Mouse (Mus musculus) forebrain, embryonic 13.5 days (tissue): ENCODE data around the gene Aoah. TPM values are rescaled to one million over a fixed set of nuclear protein-coding genes. Genes with fewer than 3 reads are reported as not detected.

Experiments
- ATAC-seq: fragments of 200-750 bp; cut with Nextera tagmentation; 2 replicates; pipeline ENCODE4 v1.8.0; 2017
- H3K27ac ChIP-seq: fragments of 300-500 bp; sonication (generic); 2 replicates; pipeline ENCODE4 v1.5.1; 2015; ENCODE audit warnings: inconsistent platforms, mild to moderate bottlenecking, moderate library complexity
- H3K27me3 ChIP-seq: fragments of 300-500 bp; sonication (generic); 2 replicates; pipeline ENCODE4 v1.6.1; 2015; ENCODE audit warnings: mild to moderate bottlenecking, inconsistent platforms
- H3K36me3 ChIP-seq: fragments of 300-500 bp; sonication (generic); 2 replicates; pipeline ENCODE4 v1.6.1; 2015; ENCODE audit warnings: mild to moderate bottlenecking, inconsistent platforms; ENCODE audit not compliant: poor library complexity, severe bottlenecking
- H3K4me1 ChIP-seq: fragments of 300-500 bp; sonication (generic); 2 replicates; pipeline ENCODE4 v1.6.1; 2015; ENCODE audit warnings: inconsistent platforms
- H3K4me2 ChIP-seq: fragments of 300-500 bp; sonication (generic); 2 replicates; pipeline ENCODE4 v1.6.1; 2015; ENCODE audit warnings: inconsistent platforms, mild to moderate bottlenecking, moderate library complexity
- H3K4me3 ChIP-seq: fragments of 300-500 bp; sonication (generic); 2 replicates; pipeline ENCODE4 v1.5.1; 2015; ENCODE audit warnings: mild to moderate bottlenecking, inconsistent platforms
- H3K9ac ChIP-seq: fragments of 300-500 bp; sonication (generic); 2 replicates; pipeline ENCODE4 v1.6.1; 2015; ENCODE audit warnings: mild to moderate bottlenecking, inconsistent platforms
- H3K9me3 ChIP-seq: fragments of 300-500 bp; sonication (generic); replicated peaks from 2 replicates; pipeline ENCODE4 v1.6.1; 2016; ENCODE audit warnings: inconsistent platforms
- WGBS: fragments of 180-500 bp; shearing (Covaris S2); methylation state at CpG from one replicate; pipeline ENCODE4 v1.1.7; 2015; 5-methylcytosine and 5-hydroxymethylcytosine counted together
- polyA plus RNA-seq: library from polyadenylated mRNA; unstranded; fragments of >200 nt; fragmentation: Nextera tagmentation; extraction: Ambion mirVana; gene quantifications from 2 replicates; pipeline ENCODE4 v1.2.1, GENCODE M21; 2015

Aoah gene
- polyA plus RNA-seq, 1 experiment from 2014 or later, result 0.37 TPM

DNA sequence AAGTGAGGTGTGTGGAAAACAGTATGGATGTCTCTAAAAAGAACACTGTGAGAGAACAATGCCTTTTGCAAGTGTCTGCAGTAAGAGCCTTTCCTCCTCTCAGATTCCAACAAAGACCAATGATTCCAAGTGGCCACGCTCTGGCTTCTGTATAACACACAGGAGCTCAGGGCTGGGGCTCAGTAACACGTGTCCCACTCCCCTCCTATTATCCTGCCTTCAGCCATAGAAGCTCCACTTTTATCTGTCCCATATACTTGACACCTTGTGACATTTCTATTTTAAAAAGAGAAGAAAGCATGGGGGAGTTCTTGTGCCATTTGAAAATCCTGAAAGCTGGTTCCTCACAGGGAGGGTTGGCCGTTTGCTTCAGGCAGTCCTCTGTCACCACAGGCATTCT is 219.7 kb downstream of the Aoah start:
- 67% methylated on average over 3 of the region's 3 CpGs for WGBS
- peak; percentile 38; the same call in 1 of the 2 replicates for ATAC-seq
- no peak overlapping the region for H3K9ac ChIP-seq

DNA sequence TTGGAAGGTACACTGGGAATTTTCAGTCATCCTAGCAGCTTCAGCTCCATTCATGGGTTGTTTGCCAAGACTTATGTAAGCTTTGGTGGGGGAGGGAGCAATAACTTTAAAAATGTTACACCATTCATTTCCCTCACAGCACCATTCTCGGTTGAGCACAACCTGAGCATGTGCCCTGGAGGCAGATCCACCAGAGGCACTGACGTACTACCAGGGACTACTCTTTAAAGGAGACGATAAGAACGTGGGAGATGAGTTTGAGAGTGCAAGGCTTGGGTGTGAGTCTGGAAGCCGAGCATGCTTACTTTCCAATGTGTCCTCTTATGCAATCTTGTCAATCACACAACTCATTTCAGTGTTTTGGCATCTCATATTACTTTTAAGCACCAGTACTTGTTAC is 230.9 kb downstream of the Aoah start:
- Histone ChIP-seq H3K9ac (no peak overlapping the region), H3K4me2 (no peak overlapping the region), H3K36me3 (no peaks in the 10 kb centered on the region), H3K4me1 (no peaks in the 10 kb centered on the region), H3K27me3 (no peaks in the 10 kb centered on the region), H3K4me3 (no peak overlapping the region), H3K9me3 (no peaks in the 10 kb centered on the region), H3K27ac (no peak overlapping the region)
- 91% methylated on average over 5 of the region's 5 CpGs for WGBS
- no peak for ATAC-seq

More for the DNA sequence above, 219.7 kb downstream of the Aoah start:
- Histone ChIP-seq H3K9me3 (no peaks in the 10 kb centered on the region), H3K4me1 (no peaks in the 10 kb centered on the region), H3K27me3 (no peaks in the 10 kb centered on the region), H3K4me3 (no peak overlapping the region), H3K36me3 (no peaks in the 10 kb centered on the region), H3K27ac (no peak overlapping the region), H3K4me2 (no peak overlapping the region)

DNA sequence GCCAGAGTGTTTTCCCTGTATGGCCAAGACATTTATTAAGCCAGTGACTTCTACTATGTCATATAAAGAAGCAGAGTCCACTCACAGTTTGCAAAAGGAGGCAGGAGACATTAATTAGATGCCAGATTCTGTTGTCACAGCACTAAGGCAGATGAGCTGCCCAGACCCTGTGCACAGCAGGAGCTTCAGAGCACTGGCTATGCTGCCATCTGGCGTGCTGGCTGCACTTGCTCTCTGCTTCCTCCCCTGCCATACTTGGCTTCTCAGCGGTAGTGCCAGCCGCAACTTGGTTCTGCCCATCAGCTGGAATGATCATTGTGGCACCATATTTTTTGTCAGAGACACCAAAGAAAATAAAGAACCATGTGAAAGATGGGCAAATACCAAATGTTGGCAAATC is 239.3 kb downstream of the Aoah start:
- Histone ChIP-seq H3K9me3 (no peaks in the 10 kb centered on the region), H3K4me3 (no peak overlapping the region), H3K36me3 (no peaks in the 10 kb centered on the region), H3K9ac (no peak overlapping the region), H3K4me2 (no peak overlapping the region), H3K4me1 (no peaks in the 10 kb centered on the region), H3K27ac (no peak overlapping the region), H3K27me3 (no peaks in the 10 kb centered on the region)
- ATAC-seq, result peak; percentile 62; the same call in 1 of the 2 replicates
- 49% methylated on average over 3 of the region's 3 CpGs for WGBS

DNA sequence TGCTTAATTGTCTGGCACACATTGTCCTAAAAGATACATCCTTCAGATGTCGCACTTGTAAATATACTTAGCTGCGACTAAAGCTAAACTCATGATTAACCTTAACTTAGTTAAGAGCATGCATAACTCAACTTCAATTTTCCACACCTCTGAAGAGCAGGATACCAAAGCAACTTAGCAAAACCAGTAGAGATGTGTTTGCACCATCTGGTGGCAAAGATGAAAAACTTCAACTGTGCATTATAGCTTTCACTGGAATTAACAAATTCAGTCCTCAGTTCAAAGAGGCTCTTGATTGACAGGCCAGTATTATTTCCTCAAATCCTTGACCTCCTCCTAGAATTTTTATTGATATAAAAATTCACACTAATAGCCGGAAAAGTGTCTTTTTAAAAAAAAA is 241.1 kb downstream of the Aoah start:
- Histone ChIP-seq H3K27me3 (no peaks in the 10 kb centered on the region), H3K4me2 (no peak overlapping the region), H3K4me1 (no peaks in the 10 kb centered on the region), H3K4me3 (no peak overlapping the region), H3K9ac (no peak overlapping the region), H3K9me3 (no peaks in the 10 kb centered on the region), H3K27ac (no peak overlapping the region), H3K36me3 (no peaks in the 10 kb centered on the region)
- ATAC-seq, result peak; percentile 48
- 84% methylated on average over 3 of the region's 3 CpGs for WGBS

DNA sequence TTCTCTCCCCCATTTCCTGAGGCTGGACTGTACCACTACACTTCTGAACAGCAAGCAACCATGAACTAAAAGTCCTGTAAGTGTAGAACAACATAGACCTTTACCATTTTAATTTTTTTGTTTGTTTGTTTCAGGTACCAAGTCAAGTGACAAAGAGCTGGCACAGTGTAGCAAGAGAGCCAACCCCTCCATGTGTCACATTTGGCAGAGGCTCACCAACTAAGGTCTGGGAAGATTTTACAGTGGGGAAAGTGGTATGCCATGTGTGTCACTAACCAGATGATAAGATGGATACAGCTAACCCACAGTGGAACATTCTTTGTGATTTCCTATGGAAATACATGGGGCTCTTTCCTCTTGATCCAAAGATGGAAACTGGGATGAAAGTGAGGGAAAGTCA is 242.1 kb downstream of the Aoah start:
- Histone ChIP-seq H3K4me3 (no peak overlapping the region), H3K27me3 (no peaks in the 10 kb centered on the region), H3K36me3 (no peaks in the 10 kb centered on the region), H3K9ac (no peak overlapping the region), H3K27ac (no peak overlapping the region), H3K9me3 (no peaks in the 10 kb centered on the region), H3K4me2 (no peak overlapping the region), H3K4me1 (no peaks in the 10 kb centered on the region)
- no peak for ATAC-seq

DNA sequence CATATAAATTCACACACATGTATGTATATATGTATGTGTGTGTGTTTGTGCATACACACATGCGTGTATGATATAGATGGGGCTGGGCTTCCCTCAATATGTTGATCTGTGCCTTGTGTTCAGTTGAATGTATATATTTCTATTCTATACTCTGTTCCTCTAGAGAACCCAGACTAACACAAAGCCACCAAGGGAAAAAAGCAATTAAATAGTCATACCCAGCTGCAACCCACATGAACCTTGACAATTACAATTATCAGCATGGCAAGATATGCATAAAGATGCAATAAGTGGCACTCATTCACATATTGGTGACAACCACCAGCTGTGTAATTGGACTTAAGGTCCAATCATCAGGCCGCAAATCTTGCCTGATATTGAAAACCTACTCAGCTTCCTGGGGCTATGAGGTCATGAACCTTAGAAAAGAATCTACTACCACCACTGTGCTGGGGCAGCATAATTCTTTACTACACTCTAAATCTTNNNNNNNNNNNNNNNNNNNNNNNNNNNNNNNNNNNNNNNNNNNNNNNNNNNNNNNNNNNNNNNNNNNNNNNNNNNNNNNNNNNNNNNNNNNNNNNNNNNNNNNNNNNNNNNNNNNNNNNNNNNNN is 246.8 kb downstream of the Aoah start:
- no peak overlapping the region for H3K4me3 ChIP-seq
- no peak overlapping the region for H3K27ac ChIP-seq
- H3K4me1 ChIP-seq, result no peaks in the 10 kb centered on the region
- H3K4me2 ChIP-seq, result no peak overlapping the region
- 71% methylated on average over 2 of the region's 2 CpGs for WGBS
- no peak for ATAC-seq
- H3K36me3 ChIP-seq, result no peaks in the 10 kb centered on the region
- no peak overlapping the region for H3K9ac ChIP-seq
- no peaks in the 10 kb centered on the region for H3K9me3 ChIP-seq
- H3K27me3 ChIP-seq, result no peaks in the 10 kb centered on the region

DNA sequence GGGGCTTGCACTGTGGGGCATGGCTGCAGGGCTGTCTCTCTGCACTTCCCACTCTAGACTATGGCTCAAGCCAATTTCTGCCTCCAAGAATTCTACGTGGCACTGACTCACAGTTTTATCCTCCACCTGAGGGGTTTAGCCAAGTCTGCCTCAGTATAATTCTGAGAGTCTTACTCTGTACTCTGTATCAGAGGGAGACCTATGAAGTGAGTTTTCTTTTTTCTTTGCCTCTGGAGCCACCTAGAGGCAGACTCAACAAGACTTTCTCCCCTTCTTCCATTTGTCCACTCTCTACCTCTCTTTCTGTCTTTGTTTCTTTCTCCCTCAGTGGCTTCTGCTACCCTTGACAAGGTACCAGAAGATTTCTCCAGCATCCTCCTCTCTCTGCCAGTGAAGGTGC is 256.2 kb downstream of the Aoah start:
- no peak overlapping the region for H3K4me2 ChIP-seq
- H3K36me3 ChIP-seq, result no peaks in the 10 kb centered on the region
- no peak overlapping the region for H3K9ac ChIP-seq
- WGBS, result 77% methylated on average over 1 of the region's 1 CpGs
- H3K9me3 ChIP-seq, result 0 out of 2 replicates have a peak, but pooled peaks cover 4% of the 10 kb centered on the region
- no peak overlapping the region for H3K27ac ChIP-seq
- H3K4me1 ChIP-seq, result no peaks in the 10 kb centered on the region
- no peak overlapping the region for H3K4me3 ChIP-seq
- H3K27me3 ChIP-seq, result no peaks in the 10 kb centered on the region
- ATAC-seq, result peak; percentile 66; the same call in 1 of the 2 replicates

DNA sequence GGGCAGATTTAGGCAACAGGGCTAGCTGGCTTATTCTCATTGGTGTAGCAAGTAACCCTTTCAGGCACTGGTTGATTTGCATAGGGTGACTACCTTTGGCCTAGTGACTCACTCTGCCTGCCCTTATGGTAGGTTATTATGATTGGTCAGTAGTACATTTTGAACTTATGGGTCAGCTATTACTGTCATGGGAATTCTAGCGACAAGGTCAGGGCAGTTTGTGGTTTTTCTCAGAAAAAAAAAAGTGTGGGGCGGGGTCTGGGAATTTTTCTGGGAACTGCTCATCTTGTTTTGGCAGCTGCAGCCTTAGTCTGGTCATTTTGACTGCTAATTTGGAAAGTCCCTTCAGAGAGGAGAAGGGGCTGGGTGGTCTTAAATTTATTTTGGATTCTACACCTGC is 272.1 kb downstream of the Aoah start:
- H3K9me3 ChIP-seq, result no peaks in the 10 kb centered on the region
- H3K4me1 ChIP-seq, result no peaks in the 10 kb centered on the region
- H3K9ac ChIP-seq, result no peak overlapping the region
- no peaks in the 10 kb centered on the region for H3K36me3 ChIP-seq
- WGBS, result 93% methylated on average over 2 of the region's 2 CpGs
- ATAC-seq, result no peak
- H3K4me2 ChIP-seq, result no peak overlapping the region
- H3K27ac ChIP-seq, result no peak overlapping the region
- H3K4me3 ChIP-seq, result no peak overlapping the region
- H3K27me3 ChIP-seq, result no peaks in the 10 kb centered on the region

DNA sequence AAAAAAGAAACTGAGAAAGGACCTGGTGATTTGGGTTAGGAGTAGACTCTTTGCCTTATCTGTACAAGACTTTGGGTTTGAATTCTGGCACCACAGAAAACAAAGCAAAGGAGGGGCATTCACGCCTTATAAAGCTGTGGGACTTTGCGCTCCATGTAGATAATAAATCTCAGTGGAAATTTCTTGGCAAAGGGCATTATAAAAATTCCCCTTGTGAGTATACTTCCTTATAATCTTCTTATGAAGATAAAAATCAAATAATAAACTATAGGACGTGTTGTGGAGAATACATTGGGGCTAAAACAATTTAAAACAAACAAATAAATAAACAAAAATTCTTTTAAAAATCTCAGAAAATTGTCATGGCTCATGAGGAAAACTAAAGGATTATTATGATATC is 280.9 kb downstream of the Aoah start, which contains the start of gene Olfr1370:
Gene Olfr1370 (minus strand): TSS at position 101 of the 400 bp plus-strand sequence.
- ATAC-seq, result no peak
- 88% methylated on average over 3 of the region's 3 CpGs for WGBS
- Histone ChIP-seq H3K4me3 (no peak within 1 kb of the TSS), H3K27ac (no peak within 1 kb of the TSS), H3K4me1 (no peaks in the 10 kb centered on the region), H3K4me2 (no peak within 1 kb of the TSS), H3K9ac (no peak within 1 kb of the TSS), H3K36me3 (no peaks in the 10 kb centered on the region), H3K27me3 (no peaks in the 10 kb centered on the region), H3K9me3 (no peaks in the 10 kb centered on the region)

DNA sequence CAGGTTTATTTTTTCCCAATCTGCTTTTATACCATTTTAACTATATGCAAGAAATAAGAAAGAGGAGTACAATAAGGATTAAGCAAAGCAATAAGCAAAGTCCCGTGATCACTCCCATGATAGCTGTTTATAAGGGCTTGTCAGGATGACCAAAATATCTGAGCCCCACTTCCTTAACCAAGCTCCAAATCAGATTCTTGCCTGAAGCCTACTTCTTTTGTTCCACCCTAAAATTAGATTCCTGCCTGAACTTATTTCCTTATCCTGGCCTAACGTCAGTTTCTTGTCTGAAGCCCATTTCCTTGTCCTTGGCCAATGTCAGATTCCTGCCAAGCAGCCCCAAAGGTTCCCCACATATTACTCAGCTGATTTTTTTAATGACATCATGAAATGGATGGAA is 288.8 kb downstream of the Aoah start:
- no peak overlapping the region for H3K27ac ChIP-seq
- H3K4me1 ChIP-seq, result no peaks in the 10 kb centered on the region
- H3K9ac ChIP-seq, result no peak overlapping the region
- WGBS, result 83% methylated on average over 2 of the region's 2 CpGs
- no peaks in the 10 kb centered on the region for H3K9me3 ChIP-seq
- H3K27me3 ChIP-seq, result no peaks in the 10 kb centered on the region
- no peak for ATAC-seq
- no peaks in the 10 kb centered on the region for H3K36me3 ChIP-seq
- no peak overlapping the region for H3K4me2 ChIP-seq
- no peak overlapping the region for H3K4me3 ChIP-seq
